Mouse (Mus musculus) kidney, adult 11 months (tissue): Measurements from ENCODE around the gene Bckdhb.
"Not testable (repeated sequence)": the region's sequence is repeated elsewhere in the genome, so short reads cannot be mapped to it uniquely, and the experiment has no call there.

Experiments used
- DNase-seq: peaks from one replicate; pipeline ENCODE4 v3.0.0; 2022

The Bckdhb gene

GRCm38 (mm10) chr9:83924878-83925687 lies at the start of gene Bckdhb:
Gene Bckdhb (plus strand): TSS chr9:83925145.
- peak; percentile 97 for DNase-seq

GRCm38 (mm10) chr9:83882191-83882590 lies 42.8 kb upstream of the Bckdhb start:
- DNase-seq: peak; percentile 2

DNA sequence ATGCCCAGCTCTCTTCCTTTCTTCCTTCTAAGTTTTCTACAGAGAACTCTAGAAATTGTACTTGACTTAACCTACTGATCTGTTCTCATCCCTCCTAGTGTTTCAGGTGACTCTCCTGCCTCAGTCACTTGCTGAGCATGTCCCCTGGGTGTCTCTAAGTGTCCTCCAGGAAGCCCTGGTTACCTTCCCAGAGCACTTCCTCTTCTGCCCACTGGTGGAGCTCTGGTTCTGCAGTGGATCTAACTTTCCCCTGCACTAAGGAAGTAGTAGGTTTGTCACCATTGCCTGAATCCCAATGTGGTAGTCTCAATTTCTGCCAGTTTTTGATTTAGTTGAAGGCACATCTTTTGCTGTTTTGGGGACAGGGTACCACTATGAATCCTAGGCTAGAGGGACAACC lies 38.8 kb upstream of the Bckdhb start:
- no peak for DNase-seq

- no peak for DNase-seq
Observed at GRCm38 (mm10) chr9:83888214-83888613, 36.7 kb upstream of the Bckdhb start.

DNA sequence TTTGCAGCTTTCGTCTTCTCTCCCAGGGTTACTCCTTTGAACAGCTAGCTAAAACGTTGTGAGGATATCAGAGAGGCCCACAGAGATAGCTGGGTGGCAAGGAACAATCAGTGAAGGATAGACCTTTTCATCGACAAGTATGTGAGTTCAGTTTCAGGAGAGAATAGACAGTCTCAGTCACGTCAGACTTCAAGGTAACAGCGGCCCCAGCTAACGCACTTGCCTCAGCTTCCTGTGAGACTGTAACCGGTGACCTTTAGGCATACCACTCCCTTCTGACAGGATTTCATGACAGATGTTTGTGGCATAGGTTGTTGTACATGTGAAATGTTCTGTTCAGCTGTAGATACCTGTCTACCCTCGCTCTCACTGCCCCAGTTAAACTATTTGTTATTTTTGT lies 31.9 kb upstream of the Bckdhb start:
- no peak for DNase-seq

GRCm38 (mm10) chr9:83893767-83894330 lies 31.1 kb upstream of the Bckdhb start:
- DNase-seq: no peak

DNA sequence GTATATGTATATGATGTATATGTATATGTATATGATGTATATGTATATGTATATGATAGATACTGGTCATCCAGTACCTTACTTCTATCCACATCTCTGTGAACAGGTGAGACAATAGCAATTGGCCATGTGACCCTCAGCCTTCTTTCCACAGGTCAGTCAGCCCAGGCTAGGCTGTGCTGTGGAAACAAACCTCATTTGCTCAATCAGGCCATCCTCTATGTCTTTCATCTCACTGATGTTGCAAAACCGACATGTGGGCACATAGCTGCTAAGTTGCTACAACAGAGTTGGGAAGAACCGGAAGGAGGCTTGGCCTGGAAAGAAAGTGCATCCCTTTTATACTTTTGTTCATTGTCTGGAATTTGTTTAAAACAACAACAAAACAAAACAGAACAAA lies 22.9 kb upstream of the Bckdhb start:
- no peak for DNase-seq

DNA sequence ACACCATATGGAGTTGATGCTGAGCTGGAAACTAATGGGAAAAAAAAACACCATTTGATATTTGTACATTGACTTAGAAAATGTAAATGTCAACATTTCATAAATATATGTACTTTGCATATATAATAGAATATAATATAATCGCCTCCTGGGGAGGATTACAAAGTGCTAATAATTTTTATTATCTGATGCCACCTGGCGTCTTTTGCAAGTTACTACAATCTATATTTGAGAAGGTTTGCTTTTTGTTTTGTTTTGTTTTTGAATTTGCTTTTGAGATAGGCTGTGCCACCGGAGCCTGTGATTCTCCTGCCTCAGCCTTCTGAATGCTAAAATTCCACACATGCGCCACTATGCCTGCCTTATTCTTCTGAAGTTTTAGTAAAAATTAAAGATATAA lies 19.1 kb upstream of the Bckdhb start:
- DNase-seq: no peak

- DNase-seq: no peak
Observed at GRCm38 (mm10) chr9:83907017-83907416, 17.9 kb upstream of the Bckdhb start.

GRCm38 (mm10) chr9:83909836-83910235 lies 15.1 kb upstream of the Bckdhb start:
- DNase-seq: no peak

DNA sequence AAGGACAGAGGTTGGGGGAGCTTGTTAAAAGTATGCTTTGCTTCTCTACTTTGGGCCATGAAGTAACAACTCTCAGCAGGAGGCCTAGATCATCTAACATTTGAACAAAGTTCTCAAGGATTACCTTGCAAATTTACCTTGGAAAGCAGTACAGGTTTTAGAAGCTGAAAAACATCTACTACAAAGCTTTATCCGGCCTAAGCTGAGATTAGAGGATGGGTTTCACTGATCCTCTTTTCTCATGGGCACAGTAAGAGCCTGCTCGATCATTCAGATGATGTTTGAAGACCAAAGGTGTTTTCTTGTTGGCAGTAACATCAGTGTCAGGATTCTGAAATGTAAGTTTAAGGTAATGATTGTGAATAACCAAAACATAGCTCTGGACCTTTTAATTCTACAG lies 14.0 kb upstream of the Bckdhb start:
- DNase-seq: no peak

DNA sequence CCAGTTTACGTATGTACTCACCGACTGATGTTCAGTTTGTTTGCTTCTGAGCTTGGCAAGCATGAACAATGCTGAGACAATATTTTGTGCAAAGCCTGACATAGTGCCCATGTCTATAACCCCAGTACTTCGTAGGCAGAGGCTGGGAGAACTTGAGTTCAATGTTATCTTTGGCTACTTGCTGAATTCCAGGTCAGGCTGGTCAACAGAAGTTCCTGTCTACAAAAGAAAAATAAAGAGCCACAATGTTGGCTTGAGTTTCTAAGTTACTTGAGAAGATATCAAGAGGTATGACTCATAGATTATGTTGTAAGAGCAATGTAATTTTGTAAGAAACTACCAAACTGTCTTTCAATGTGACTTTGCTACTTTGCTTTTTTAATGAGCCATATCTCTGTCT lies 2.9 kb upstream of the Bckdhb start:
- DNase-seq: no peak

DNA sequence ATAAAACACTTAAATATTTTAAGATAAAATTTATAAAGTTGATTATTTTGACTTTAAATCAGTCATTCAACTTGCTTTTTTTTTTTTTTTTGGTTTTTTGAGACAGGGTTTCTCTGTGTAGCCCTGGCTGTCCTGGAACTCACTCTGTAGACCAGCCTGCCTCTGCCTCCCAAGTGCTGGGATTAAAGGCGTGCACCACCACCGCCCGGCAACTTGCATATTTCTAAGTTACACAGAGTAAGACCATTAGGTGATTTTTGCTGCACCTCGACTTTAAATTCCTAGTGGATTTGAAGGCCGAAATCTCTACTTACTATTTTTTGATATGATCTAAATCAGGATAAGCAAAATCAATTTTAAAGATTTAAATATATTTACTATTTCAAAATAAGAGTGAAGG lies 589 bp upstream of the Bckdhb start:
- DNase-seq: no peak

DNA sequence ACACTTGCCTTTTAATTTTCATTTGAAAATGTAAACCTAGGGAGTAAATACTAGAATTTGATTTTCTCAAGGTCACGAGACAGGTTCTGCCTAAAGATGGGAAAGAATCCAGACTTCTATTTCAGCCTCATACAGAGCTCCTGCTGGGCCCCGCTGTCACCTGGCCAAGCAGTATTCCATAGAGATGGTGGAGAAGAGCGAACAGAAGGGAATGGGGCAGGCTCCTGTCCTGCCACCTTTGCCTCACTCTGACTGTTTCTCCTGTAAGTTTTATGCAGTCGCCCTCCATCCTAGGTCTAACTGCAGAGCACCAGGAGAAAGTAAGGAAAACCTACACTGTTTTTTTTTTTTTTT lies 720 bp downstream of the Bckdhb start:
- peak; percentile 21 for DNase-seq

DNA sequence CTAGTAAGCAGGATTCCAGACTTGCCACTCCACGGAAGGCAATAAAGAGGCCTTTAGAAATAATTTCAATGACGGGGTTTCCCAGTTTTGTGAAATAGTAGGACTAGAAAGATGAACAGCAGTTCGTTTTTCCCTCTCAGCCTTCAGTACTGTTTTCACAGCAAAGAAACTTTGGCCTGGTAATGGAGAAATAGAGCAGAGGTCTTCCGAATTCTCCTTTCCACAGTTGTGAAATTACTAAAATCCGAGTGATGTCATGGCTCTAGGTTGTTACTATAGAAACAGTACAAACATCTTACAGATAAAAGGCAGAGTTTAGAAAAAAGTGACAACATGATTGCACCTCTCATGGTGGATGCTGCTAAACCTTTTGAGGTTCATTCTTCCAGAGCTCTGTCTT lies 1.4 kb downstream of the Bckdhb start:
- no peak for DNase-seq

DNA sequence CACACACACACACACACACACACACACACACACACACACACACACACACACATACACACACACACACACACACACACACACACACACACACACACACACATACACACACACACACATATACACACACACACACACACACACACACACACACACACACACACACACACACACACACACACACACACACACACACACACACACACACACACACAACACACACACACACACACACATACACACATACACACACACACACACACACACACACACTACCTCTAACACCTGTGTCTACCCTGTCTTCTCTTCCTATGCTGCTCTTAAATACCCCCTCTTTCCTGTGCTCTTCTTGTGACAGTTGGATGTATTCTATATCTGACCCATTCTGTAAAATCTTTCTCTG lies 14.6 kb downstream of the Bckdhb start:
- not testable (repeated sequence) for DNase-seq

DNA sequence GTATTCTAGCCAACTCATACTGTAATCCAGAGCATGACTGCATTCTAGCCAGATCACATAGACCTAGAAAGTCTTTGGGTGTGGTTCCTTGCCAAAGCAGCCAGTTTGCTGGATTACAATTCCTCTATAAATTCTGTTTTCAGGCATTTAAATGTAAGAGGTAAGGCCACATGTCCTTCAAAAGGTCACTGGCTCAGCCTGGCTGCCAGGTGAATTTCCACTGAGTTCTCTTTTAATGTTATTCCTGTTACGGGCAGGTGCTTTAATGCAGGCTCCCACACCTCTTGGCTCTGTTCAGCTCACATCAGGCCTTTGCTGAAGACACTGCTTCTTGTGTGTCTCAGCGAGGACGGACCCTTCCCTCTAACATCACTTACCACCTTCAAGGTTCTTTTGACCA lies 15.1 kb downstream of the Bckdhb start:
- DNase-seq: peak; percentile 77

DNA sequence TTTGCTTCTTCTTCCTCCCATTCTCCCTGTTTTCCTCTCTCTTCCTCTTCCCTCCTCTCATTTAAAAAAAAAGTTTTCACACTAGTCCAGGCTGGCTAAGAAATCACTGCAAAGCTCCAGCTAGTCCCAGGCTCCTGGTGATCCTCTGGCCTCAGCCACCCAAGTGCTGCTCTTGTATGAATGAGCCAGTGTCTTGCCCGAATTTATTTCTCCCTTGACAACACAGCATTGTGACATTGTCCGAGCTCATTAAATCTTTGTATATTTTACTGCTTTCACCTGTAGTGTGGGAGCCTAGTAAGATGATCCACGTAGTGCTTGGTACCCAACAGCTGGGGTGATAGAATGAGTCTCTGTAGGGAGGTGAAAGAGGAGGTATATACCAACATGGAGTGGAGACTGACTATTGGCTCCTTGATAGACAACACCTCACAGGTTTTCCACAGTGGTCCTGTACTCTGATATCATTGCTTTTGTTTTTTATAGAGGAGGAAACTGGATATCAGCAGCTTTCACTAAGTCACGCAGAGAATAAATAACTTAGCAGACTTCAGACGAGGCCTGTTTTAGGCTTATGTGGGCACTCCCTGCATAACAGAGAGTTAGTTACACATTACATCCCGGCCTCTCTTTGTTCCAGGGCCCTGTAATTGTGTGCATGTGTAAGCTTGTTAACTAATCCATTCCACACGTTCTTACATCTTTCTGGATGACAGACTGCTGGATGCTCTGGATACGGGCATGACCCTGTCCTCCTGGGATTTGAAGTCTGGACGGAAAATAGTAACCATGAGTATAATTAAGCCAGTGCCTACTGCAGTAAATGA lies 15.8 kb downstream of the Bckdhb start:
- DNase-seq: no peak

- peak; percentile 57 for DNase-seq
Observed at GRCm38 (mm10) chr9:83951336-83951735, 26.4 kb downstream of the Bckdhb start.

GRCm38 (mm10) chr9:83956632-83957314 lies 31.8 kb downstream of the Bckdhb start:
- peak; percentile 66 for DNase-seq

DNA sequence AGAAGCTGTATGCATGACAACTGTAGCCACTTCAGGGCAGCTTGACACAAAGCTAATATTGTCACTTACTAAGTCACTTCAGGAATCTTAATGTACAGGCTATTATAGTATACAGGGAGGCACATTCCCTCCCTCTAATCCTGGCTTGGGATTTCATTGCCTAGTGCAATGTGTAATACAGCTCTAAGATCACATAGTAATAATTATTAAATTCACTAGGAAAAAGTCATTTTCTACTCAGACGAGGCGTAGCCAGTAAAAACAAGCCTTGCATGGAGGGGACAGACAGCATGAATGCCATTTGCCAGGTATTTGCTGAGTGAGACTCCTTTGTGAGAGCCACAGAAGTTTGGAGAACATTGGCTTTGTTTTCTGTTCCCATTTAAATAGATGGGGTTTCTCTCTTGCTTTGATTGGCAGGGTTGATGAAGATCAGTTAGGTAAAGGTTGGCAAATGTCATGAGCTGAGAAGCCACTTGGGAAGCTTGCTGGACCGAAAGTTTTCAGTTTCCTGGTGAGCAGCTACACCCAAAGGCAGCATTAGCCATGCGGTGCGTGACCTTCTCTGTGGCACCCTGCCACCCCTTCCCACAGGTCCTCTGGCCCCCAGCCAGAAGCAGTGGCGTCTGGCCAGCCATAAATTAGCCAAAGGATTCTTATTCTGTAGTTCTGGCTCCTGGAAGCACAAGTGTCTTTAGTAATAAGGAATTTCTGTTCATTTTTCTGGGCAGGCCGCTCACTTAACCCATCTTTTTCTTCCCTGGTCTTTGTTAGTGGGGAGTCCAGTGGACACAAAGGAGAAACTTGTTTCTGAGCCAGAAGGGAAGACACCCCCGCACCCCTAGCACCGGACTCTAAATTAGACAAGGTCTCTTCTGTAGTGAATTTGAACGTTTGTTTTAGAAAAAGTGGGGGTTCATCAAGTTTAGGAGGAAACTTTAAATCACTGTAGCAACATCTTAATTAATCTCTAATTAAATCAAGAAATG lies 37.4 kb downstream of the Bckdhb start:
- DNase-seq: peak; percentile 88

- DNase-seq: no peak
Observed at GRCm38 (mm10) chr9:83963296-83963695, 38.4 kb downstream of the Bckdhb start.
